Comparison of ENCODE assay signal across 23 mouse cellular contexts in the genomic region with DNA sequence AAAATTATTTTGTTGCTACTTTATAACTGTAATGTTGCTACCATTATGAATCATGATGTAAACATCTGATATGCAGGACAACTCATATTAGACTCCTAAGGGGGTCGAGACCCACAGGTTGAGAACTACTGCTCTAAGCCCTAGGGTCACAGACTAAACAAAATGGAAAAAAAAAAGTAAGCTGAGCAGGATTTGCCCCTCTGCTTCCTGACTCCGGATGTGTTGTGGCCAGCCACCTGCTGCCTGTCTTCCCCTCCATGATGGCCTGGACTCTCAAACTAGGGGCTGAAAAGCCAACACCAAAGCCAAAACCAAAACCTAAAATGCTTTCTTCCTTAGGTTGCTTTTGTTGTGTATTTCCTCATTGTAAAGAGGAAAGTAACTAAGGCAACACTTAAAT. TPM values are rescaled to one million over a fixed set of nuclear protein-coding genes. Genes with fewer than 3 reads are reported as not detected.
DNase-seq lines count a peak whose midpoint lies in the region; ATAC-seq and TF ChIP-seq lines count a peak whose summit lies in the region.
"Had no signal": no experiment of that assay in that cellular context is flagged by ENCODE, and none has a peak within 500 bp of the region (broad histone marks: within the 10 kb centered on the region; RNA-seq: fewer than 3 reads in every experiment).

No protein-coding gene starts in this region.

- peaks cover 8% of the 10 kb centered on the region; the same call in 1 of the 2 replicates for H3K4me1 ChIP-seq in heart, embryonic 15.5 days (replicated peaks)
- peaks cover 17% of the 10 kb centered on the region for H3K4me1 ChIP-seq in heart, adult 2 months (ENCODE audit: control insufficient read depth, insufficient read depth, low read length)
- no peaks in the 10 kb centered on the region for H3K4me1 ChIP-seq in kidney, adult 2 months (ENCODE audit: control insufficient read depth, insufficient read depth, low read length)
- H3K4me1 ChIP-seq: intestine, embryonic 15.5 days; midbrain, embryonic 13.5 days had no signal

- TF ChIP-seq EP300 in heart, adult 2 months (IDR thresholded peaks at IDR 0.05; ENCODE audit: insufficient read depth, low read depth, low read length) = no peak

- no peak for TF ChIP-seq POLR2A in heart, adult 2 months (IDR thresholded peaks at IDR 0.05; ENCODE audit: insufficient read depth, low read depth, low read length)
- TF ChIP-seq POLR2A in kidney, adult 2 months (IDR thresholded peaks at IDR 0.05; ENCODE audit: low read depth, low read length) = no peak

- no peak overlapping the region for H3K9ac ChIP-seq in heart, embryonic 15.5 days
- H3K9ac ChIP-seq in heart, adult 2 months (ENCODE audit: low read depth, low read length) = no peak overlapping the region
- H3K9ac ChIP-seq: heart, embryonic 13.5 days; intestine, embryonic 15.5 days; lung, embryonic 14.5 days; midbrain, embryonic 13.5 days had no signal

- no peaks in the 10 kb centered on the region for H3K36me3 ChIP-seq in heart, embryonic 15.5 days
- no peaks in the 10 kb centered on the region for H3K36me3 ChIP-seq in heart, adult 2 months (ENCODE audit: control insufficient read depth, insufficient read depth, low read length)
- no peaks in the 10 kb centered on the region for H3K36me3 ChIP-seq in kidney, adult 2 months (ENCODE audit: control insufficient read depth, insufficient read depth, low read length)
- H3K36me3 ChIP-seq: G1E; heart, embryonic 13.5 days; hindbrain, embryonic 10.5 days; intestine, embryonic 15.5 days; midbrain, embryonic 13.5 days had no signal

- no peaks in the 10 kb centered on the region for H3K79me2 ChIP-seq in heart, adult 2 months (replicated peaks; ENCODE audit: control insufficient read depth, insufficient read depth, low read length)

- H3K4me3 ChIP-seq in heart, embryonic 15.5 days = no peak overlapping the region
- no peak overlapping the region for H3K4me3 ChIP-seq in heart, adult 2 months
- H3K4me3 ChIP-seq in kidney, adult 2 months (ENCODE audit: insufficient read depth, low read depth, low read length) = no peak overlapping the region
- H3K4me3 ChIP-seq: erythroblast, embryonic 14.5 days; heart, embryonic 13.5 days; hindbrain, embryonic 10.5 days; intestine, embryonic 15.5 days; layer of hippocampus, adult 2 months; midbrain, embryonic 13.5 days; myocyte had no signal

- no peak overlapping the region for H3K4me2 ChIP-seq in heart, embryonic 15.5 days
- H3K4me2 ChIP-seq: heart, embryonic 13.5 days; intestine, embryonic 15.5 days; lung, embryonic 14.5 days; midbrain, embryonic 13.5 days had no signal

- intact Hi-C loops in heart, adult 2 months (cut with DNase I) = no loop called here

- no peak for DNase-seq in heart, adult 2 months
- DNase-seq in naive thymus-derived CD4-positive, alpha-beta T cell, adult 2 months (ENCODE audit: low read depth) = peak; percentile 55
- peak; percentile 42 to 60 for DNase-seq in thymus, postnatal 36 days
- DNase-seq in kidney, adult 2 months = no peak
- no peak for DNase-seq in right cerebral cortex, postnatal 36 days (ENCODE audit: low spot score in 2 of 2)
- no peak for DNase-seq in gastrocnemius, adult 18-20 months (ENCODE audit: low spot score)
- DNase-seq: adrenal gland, postnatal 10 days; cerebellum, adult 11-12 months; cerebellum, postnatal 36 days; left cerebral cortex, postnatal 4 days; lung, embryonic 14.5 days; lung, postnatal 4 days had no signal

- WGBS in heart, embryonic 15.5 days = 56% methylated on average over 2 of the region's 2 CpGs
- 56% methylated on average over 2 of the region's 2 CpGs for WGBS in heart, adult 2 months
- 72% methylated on average over 2 of the region's 2 CpGs for WGBS in kidney, adult 2 months

- no peak overlapping the region for H3K27ac ChIP-seq in heart, embryonic 15.5 days
- no peak overlapping the region for H3K27ac ChIP-seq in heart, adult 2 months
- H3K27ac ChIP-seq in kidney, adult 2 months (ENCODE audit: insufficient read depth, low read depth, low read length) = no peak overlapping the region
- H3K27ac ChIP-seq: heart, embryonic 13.5 days; hindbrain, embryonic 10.5 days; intestine, embryonic 15.5 days; layer of hippocampus, adult 2 months; midbrain, embryonic 13.5 days had no signal

- H3K27me3 ChIP-seq in heart, embryonic 15.5 days = no peaks in the 10 kb centered on the region
- no peaks in the 10 kb centered on the region for H3K27me3 ChIP-seq in heart, adult 2 months (ENCODE audit: control insufficient read depth, insufficient read depth, low read length)
- H3K27me3 ChIP-seq in kidney, adult 2 months (replicated peaks; ENCODE audit: control insufficient read depth, insufficient read depth, low read length) = no peaks in the 10 kb centered on the region
- H3K27me3 ChIP-seq: heart, embryonic 13.5 days; intestine, embryonic 15.5 days; midbrain, embryonic 13.5 days had no signal

- 0 out of 2 replicates have a peak, but pooled peaks have one; percentile 20 for ATAC-seq in heart, embryonic 15.5 days (replicated peaks; ENCODE audit: insufficient number of reproducible peaks, insufficient read depth, low FRiP score, low read depth)
- peak; percentile 83 for ATAC-seq in common myeloid progenitor, adult 5-6 weeks (replicated peaks; ENCODE audit: low read depth, poor library complexity, severe bottlenecking)
- ATAC-seq: forebrain, embryonic 14.5 days; intestine, embryonic 15.5 days; midbrain, embryonic 13.5 days had no signal

- no peak for TF ChIP-seq CTCF in heart, adult 2 months (IDR thresholded peaks at IDR 0.05)
- no peak for TF ChIP-seq CTCF in kidney, adult 2 months (conservative IDR thresholded peaks at IDR 0.05; ENCODE audit: insufficient read depth, insufficient read length, low read depth, low read length)

- H3K9me3 ChIP-seq in heart, embryonic 15.5 days (replicated peaks) = no peaks in the 10 kb centered on the region
- H3K9me3 ChIP-seq: heart, embryonic 13.5 days; hindbrain, embryonic 10.5 days; intestine, embryonic 15.5 days; midbrain, embryonic 13.5 days had no signal

RNA-seq across cellular contexts. Expression of a gene that starts 16.3 kb away (rescaled TPM):
- polyA plus RNA-seq in heart, embryonic 15.5 days (2015; fragmentation: Nextera tagmentation; extraction: Ambion mirVana) = 6.9 and 7.3 TPM in 2 replicates
- total RNA-seq in heart, adult 2 months (2021) = 10 to 100 TPM; 65.8 to 77.1 TPM
- polyA plus RNA-seq in heart, adult 2 months (2012; rRNA removed) = 24.8 and 41.5 TPM in 2 replicates
- 26.6 and 41.7 TPM in 2 replicates for total RNA-seq in common myeloid progenitor, adult 5-6 weeks (2017)
- 18.4 and 19.8 TPM in 2 replicates for polyA plus RNA-seq in kidney, adult 2 months (2012; rRNA removed)
- total RNA-seq in gastrocnemius, adult 18-20 months (2021) = 10 to 100 TPM; 28.7 to 34.3 TPM

RNA-seq across cellular contexts. Expression of a gene that starts 35.6 kb away (rescaled TPM):
- polyA plus RNA-seq in heart, embryonic 15.5 days (2015; fragmentation: Nextera tagmentation; extraction: Ambion mirVana) = 2.9 and 6.0 TPM in 2 replicates
- total RNA-seq in heart, adult 2 months (2021) = 1 to 10 TPM; 4.8 to 5.4 TPM
- polyA plus RNA-seq in heart, adult 2 months (2012; rRNA removed) = 7.6 and 10.9 TPM in 2 replicates
- 17.1 and 20.1 TPM in 2 replicates for total RNA-seq in common myeloid progenitor, adult 5-6 weeks (2017)
- 6.5 and 8.4 TPM in 2 replicates for polyA plus RNA-seq in kidney, adult 2 months (2012; rRNA removed)
- total RNA-seq in gastrocnemius, adult 18-20 months (2021) = 1 to 10 TPM; 1.5 to 2.9 TPM
- total RNA-seq: G1E had no signal
- polyA plus RNA-seq: G1E had no signal

Comparison
In these comparisons a context has a peak if more than half of its experiments do, and no peak if none do; other contexts are left out.
1. DNase-seq: peak in naive thymus-derived CD4-positive, alpha-beta T cell, adult 2 months (single experiment) and thymus, postnatal 36 days (2 of 2); none in heart, adult 2 months (0 of 2), kidney, adult 2 months (single experiment), right cerebral cortex, postnatal 36 days (0 of 2) and gastrocnemius, adult 18-20 months (single experiment).